Mouse (Mus musculus) 3T3-L1 (cell line): ENCODE measurements around the gene Krba1.

ENCODE experiments used
- DNase-seq: peaks from one replicate; pipeline ENCODE4 v3.0.0-alpha.2; 2015; ENCODE audit warnings: low read depth, low spot score

Krba1 gene

GRCm38 (mm10) chr6:48395105-48396007 is at the start of gene Krba1:
TSS of gene Krba1 (plus strand) at chr6:48395586.
- DNase-seq: peak; percentile 76

- no peak for DNase-seq
These were observed 36.5 kb upstream of the Krba1 start for GRCm38 (mm10) chr6:48358897-48359296.

- no peak for DNase-seq
These were observed 28.9 kb upstream of the Krba1 start for GRCm38 (mm10) chr6:48366322-48366996.

- DNase-seq: no peak
These were observed 7.2 kb upstream of the Krba1 start for GRCm38 (mm10) chr6:48388221-48388620.

GRCm38 (mm10) chr6:48393811-48394210 is 1.6 kb upstream of the Krba1 start:
- no peak for DNase-seq

GRCm38 (mm10) chr6:48396008-48396595 is 716 bp downstream of the Krba1 start:
- peak; percentile 52 for DNase-seq

- DNase-seq: no peak
These were observed 1.3 kb downstream of the Krba1 start for GRCm38 (mm10) chr6:48396686-48397085.

- DNase-seq: peak; percentile 74
These were observed 1.9 kb downstream of the Krba1 start for GRCm38 (mm10) chr6:48397336-48397735.

- no peak for DNase-seq
These were observed 4.5 kb downstream of the Krba1 start for GRCm38 (mm10) chr6:48399906-48400305.

- DNase-seq: no peak
These were observed 8.7 kb downstream of the Krba1 start for GRCm38 (mm10) chr6:48404071-48404470.

GRCm38 (mm10) chr6:48409726-48410343 is 14.4 kb downstream of the Krba1 start:
- no peak for DNase-seq

- DNase-seq: peak; percentile 75
These were observed 15.2 kb downstream of the Krba1 start for GRCm38 (mm10) chr6:48410551-48410950.

GRCm38 (mm10) chr6:48411193-48412092 is 16.1 kb downstream of the Krba1 start:
- DNase-seq: no peak

GRCm38 (mm10) chr6:48412147-48412546 is 16.8 kb downstream of the Krba1 start:
- no peak for DNase-seq

- DNase-seq: no peak
These were observed 17.3 kb downstream of the Krba1 start for GRCm38 (mm10) chr6:48412662-48413061.

- no peak for DNase-seq
These were observed 17.7 kb downstream of the Krba1 start for GRCm38 (mm10) chr6:48413081-48413480.

GRCm38 (mm10) chr6:48414886-48415285 is 19.5 kb downstream of the Krba1 start:
- DNase-seq: no peak

GRCm38 (mm10) chr6:48415636-48416035 is 20.2 kb downstream of the Krba1 start:
- no peak for DNase-seq

GRCm38 (mm10) chr6:48416486-48416885 is 21.1 kb downstream of the Krba1 start:
- no peak for DNase-seq

GRCm38 (mm10) chr6:48420647-48421046 is 25.3 kb downstream of the Krba1 start:
- DNase-seq: no peak

- no peak for DNase-seq
These were observed 27.9 kb downstream of the Krba1 start for GRCm38 (mm10) chr6:48423336-48423735.
